Mouse (Mus musculus): ENCODE results near the gene Slc35f1. TPM values are rescaled to one million over a fixed set of nuclear protein-coding genes. Genes with fewer than 3 reads are reported as not detected.

The Slc35f1 gene
- total and polyA plus RNA-seq, 3 experiments: 0.57 to 0.80 (median 0.73) TPM

- no peak overlapping the region for H3K27ac ChIP-seq
- WGBS: 87% methylated on average over 5 of the region's 5 CpGs
- TF ChIP-seq POLR2A (IDR thresholded peaks at IDR 0.05; ENCODE audit: insufficient read depth, low read depth, low read length): no peak
- no peak for TF ChIP-seq CTCF (IDR thresholded peaks at IDR 0.05)
- TF ChIP-seq EP300 (IDR thresholded peaks at IDR 0.05; ENCODE audit: insufficient read depth, low read depth, low read length): no peak
- H3K27me3 ChIP-seq (ENCODE audit: control insufficient read depth, insufficient read depth, low read length): no peaks in the 10 kb centered on the region
- no peaks in the 10 kb centered on the region for H3K4me1 ChIP-seq (ENCODE audit: control insufficient read depth, insufficient read depth, low read length)
- H3K4me3 ChIP-seq: no peak overlapping the region
- no peaks in the 10 kb centered on the region for H3K79me2 ChIP-seq (replicated peaks; ENCODE audit: control insufficient read depth, insufficient read depth, low read length)
- intact Hi-C loops (cut with DNase I): no loop called here
- no peak for DNase-seq
- no peak overlapping the region for H3K9ac ChIP-seq (ENCODE audit: low read depth, low read length)
- no peaks in the 10 kb centered on the region for H3K36me3 ChIP-seq (ENCODE audit: control insufficient read depth, insufficient read depth, low read length)
Observed at GRCm38 (mm10) chr10:52918715-52919114, 228.4 kb downstream of the Slc35f1 start.

- H3K79me2 ChIP-seq (replicated peaks; ENCODE audit: control insufficient read depth, insufficient read depth, low read length): no peaks in the 10 kb centered on the region
- DNase-seq: no peak
- TF ChIP-seq POLR2A (IDR thresholded peaks at IDR 0.05; ENCODE audit: insufficient read depth, low read depth, low read length) (no peak), EP300 (IDR thresholded peaks at IDR 0.05; ENCODE audit: insufficient read depth, low read depth, low read length) (no peak), CTCF (IDR thresholded peaks at IDR 0.05) (no peak)
- no peaks in the 10 kb centered on the region for H3K27me3 ChIP-seq (ENCODE audit: control insufficient read depth, insufficient read depth, low read length)
- 71% methylated on average over 8 of the region's 8 CpGs for WGBS
- H3K4me1 ChIP-seq (ENCODE audit: control insufficient read depth, insufficient read depth, low read length): no peaks in the 10 kb centered on the region
- no peaks in the 10 kb centered on the region for H3K36me3 ChIP-seq (ENCODE audit: control insufficient read depth, insufficient read depth, low read length)
- no peak overlapping the region for H3K27ac ChIP-seq
- H3K9ac ChIP-seq (ENCODE audit: low read depth, low read length): no peak overlapping the region
- H3K4me3 ChIP-seq: no peak overlapping the region
- intact Hi-C loops (cut with DNase I): no loop called here
Observed at GRCm38 (mm10) chr10:52923143-52923542, 232.8 kb downstream of the Slc35f1 start.

- WGBS: 82% methylated on average over 3 of the region's 3 CpGs
- Histone ChIP-seq H3K9ac (ENCODE audit: low read depth, low read length) (no peak overlapping the region), H3K36me3 (ENCODE audit: control insufficient read depth, insufficient read depth, low read length) (no peaks in the 10 kb centered on the region), H3K4me1 (ENCODE audit: control insufficient read depth, insufficient read depth, low read length) (no peaks in the 10 kb centered on the region), H3K27me3 (ENCODE audit: control insufficient read depth, insufficient read depth, low read length) (no peaks in the 10 kb centered on the region), H3K27ac (no peak overlapping the region), H3K4me3 (no peak overlapping the region), H3K79me2 (replicated peaks; ENCODE audit: control insufficient read depth, insufficient read depth, low read length) (no peaks in the 10 kb centered on the region)
- no peak for TF ChIP-seq CTCF (IDR thresholded peaks at IDR 0.05)
- no peak for TF ChIP-seq EP300 (IDR thresholded peaks at IDR 0.05; ENCODE audit: insufficient read depth, low read depth, low read length)
- no peak for TF ChIP-seq POLR2A (IDR thresholded peaks at IDR 0.05; ENCODE audit: insufficient read depth, low read depth, low read length)
- intact Hi-C loops (cut with DNase I): no loop called here
- no peak for DNase-seq
Observed at GRCm38 (mm10) chr10:52926330-52926729, 236.0 kb downstream of the Slc35f1 start.

GRCm38 (mm10) chr10:52932159-52932558, 241.8 kb downstream of the Slc35f1 start:
- no peak overlapping the region for H3K27ac ChIP-seq
- H3K4me1 ChIP-seq (ENCODE audit: control insufficient read depth, insufficient read depth, low read length): no peaks in the 10 kb centered on the region
- no peaks in the 10 kb centered on the region for H3K27me3 ChIP-seq (ENCODE audit: control insufficient read depth, insufficient read depth, low read length)
- no peak for DNase-seq
- intact Hi-C loops (cut with DNase I): no loop called here
- TF ChIP-seq POLR2A (IDR thresholded peaks at IDR 0.05; ENCODE audit: insufficient read depth, low read depth, low read length) (no peak), EP300 (IDR thresholded peaks at IDR 0.05; ENCODE audit: insufficient read depth, low read depth, low read length) (no peak), CTCF (IDR thresholded peaks at IDR 0.05) (no peak)
- no peaks in the 10 kb centered on the region for H3K36me3 ChIP-seq (ENCODE audit: control insufficient read depth, insufficient read depth, low read length)
- 68% methylated on average over 1 of the region's 1 CpGs for WGBS
- no peak overlapping the region for H3K4me3 ChIP-seq
- no peak overlapping the region for H3K9ac ChIP-seq (ENCODE audit: low read depth, low read length)
- no peaks in the 10 kb centered on the region for H3K79me2 ChIP-seq (replicated peaks; ENCODE audit: control insufficient read depth, insufficient read depth, low read length)

GRCm38 (mm10) chr10:52934615-52935014, 244.3 kb downstream of the Slc35f1 start:
- intact Hi-C loops (cut with DNase I): no loop called here
- Histone ChIP-seq H3K36me3 (ENCODE audit: control insufficient read depth, insufficient read depth, low read length) (no peaks in the 10 kb centered on the region), H3K27me3 (ENCODE audit: control insufficient read depth, insufficient read depth, low read length) (no peaks in the 10 kb centered on the region), H3K4me1 (ENCODE audit: control insufficient read depth, insufficient read depth, low read length) (no peaks in the 10 kb centered on the region), H3K4me3 (no peak overlapping the region), H3K27ac (no peak overlapping the region), H3K79me2 (replicated peaks; ENCODE audit: control insufficient read depth, insufficient read depth, low read length) (no peaks in the 10 kb centered on the region), H3K9ac (ENCODE audit: low read depth, low read length) (no peak overlapping the region)
- no peak for TF ChIP-seq POLR2A (IDR thresholded peaks at IDR 0.05; ENCODE audit: insufficient read depth, low read depth, low read length)
- TF ChIP-seq CTCF (IDR thresholded peaks at IDR 0.05): no peak
- TF ChIP-seq EP300 (IDR thresholded peaks at IDR 0.05; ENCODE audit: insufficient read depth, low read depth, low read length): no peak
- no peak for DNase-seq

- TF ChIP-seq CTCF (IDR thresholded peaks at IDR 0.05): no peak
- TF ChIP-seq EP300 (IDR thresholded peaks at IDR 0.05; ENCODE audit: insufficient read depth, low read depth, low read length): no peak
- no peak for TF ChIP-seq POLR2A (IDR thresholded peaks at IDR 0.05; ENCODE audit: insufficient read depth, low read depth, low read length)
- H3K36me3 ChIP-seq (ENCODE audit: control insufficient read depth, insufficient read depth, low read length): no peaks in the 10 kb centered on the region
- WGBS: 80% methylated on average over 1 of the region's 1 CpGs
- H3K9ac ChIP-seq (ENCODE audit: low read depth, low read length): no peak overlapping the region
- DNase-seq: no peak
- H3K4me1 ChIP-seq (ENCODE audit: control insufficient read depth, insufficient read depth, low read length): no peaks in the 10 kb centered on the region
- intact Hi-C loops (cut with DNase I): no loop called here
- no peaks in the 10 kb centered on the region for H3K27me3 ChIP-seq (ENCODE audit: control insufficient read depth, insufficient read depth, low read length)
- H3K79me2 ChIP-seq (replicated peaks; ENCODE audit: control insufficient read depth, insufficient read depth, low read length): no peaks in the 10 kb centered on the region
- no peak overlapping the region for H3K27ac ChIP-seq
- H3K4me3 ChIP-seq: no peak overlapping the region
Observed at GRCm38 (mm10) chr10:52940111-52940830, 249.9 kb downstream of the Slc35f1 start.

Data from heart, adult 2 months (tissue).